Mouse (Mus musculus) spleen, postnatal 14 days (tissue): ENCODE data around the gene Gm37596.
"Not testable (repeated sequence)": the region's sequence is repeated elsewhere in the genome, so short reads cannot be mapped to it uniquely, and the experiment has no call there.

ENCODE experiments used
- DNase-seq, 2 experiments: peaks; one replicate each; pipeline ENCODE4 v3.0.0; 2021 to 2022; ENCODE audit warnings: low spot score in 2 of 2

Gene Gm37596

DNA sequence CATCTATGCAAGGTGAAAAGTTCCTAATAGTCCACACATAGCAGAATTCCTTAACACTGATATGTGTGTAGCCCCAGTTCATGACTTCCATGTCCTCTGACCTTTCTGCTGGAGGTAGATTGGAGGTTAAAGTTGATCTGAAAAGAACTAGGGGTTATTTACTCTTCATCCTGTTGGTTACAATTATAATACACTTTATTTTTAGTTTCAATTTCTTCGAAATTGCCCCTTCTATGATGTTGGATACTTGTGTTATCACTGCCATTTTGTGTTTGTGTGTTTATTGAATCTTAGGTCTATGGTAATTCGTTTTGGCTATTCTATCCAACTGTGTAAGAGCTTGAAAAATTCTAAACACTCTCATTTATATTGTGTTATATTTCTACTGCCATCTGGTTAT lies at the start of gene Gm37596:
Gene Gm37596, minus strand, starts transcription at position 101 of the 400 bp plus-strand sequence.
- DNase-seq: not testable (repeated sequence)

DNA sequence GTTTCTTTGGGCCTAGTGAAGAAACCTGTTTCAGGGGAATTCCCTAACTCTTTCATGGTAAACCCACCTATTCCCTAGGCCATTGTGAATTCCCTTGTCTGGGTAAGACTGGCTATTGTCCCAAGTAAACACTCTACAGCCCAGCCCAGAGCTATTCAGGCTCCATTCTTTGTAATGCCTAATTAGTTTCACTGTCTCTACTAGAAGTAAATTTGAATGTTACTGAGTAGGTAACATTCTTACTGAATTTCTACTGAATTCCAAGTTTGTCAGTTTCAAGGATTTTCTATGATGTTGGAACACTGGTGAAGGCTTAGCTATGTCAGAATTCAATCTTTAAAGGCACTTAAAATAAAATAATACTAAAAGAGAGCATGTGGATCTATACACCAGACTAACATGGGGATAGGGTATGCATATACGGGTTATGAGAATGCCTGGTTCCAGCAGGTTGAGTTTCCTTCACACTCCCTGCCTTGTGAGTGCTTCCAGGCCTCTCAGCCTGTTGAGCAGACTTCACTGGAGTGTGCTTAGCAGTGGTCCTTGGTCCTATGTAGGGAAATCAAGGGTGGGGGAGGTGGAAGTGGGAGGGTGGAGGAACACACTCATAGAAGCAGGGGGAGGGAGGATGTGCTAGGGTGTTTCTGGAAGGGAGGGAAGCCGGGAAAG lies 16.2 kb upstream of the Gm37596 start:
- not testable (repeated sequence) for DNase-seq

DNA sequence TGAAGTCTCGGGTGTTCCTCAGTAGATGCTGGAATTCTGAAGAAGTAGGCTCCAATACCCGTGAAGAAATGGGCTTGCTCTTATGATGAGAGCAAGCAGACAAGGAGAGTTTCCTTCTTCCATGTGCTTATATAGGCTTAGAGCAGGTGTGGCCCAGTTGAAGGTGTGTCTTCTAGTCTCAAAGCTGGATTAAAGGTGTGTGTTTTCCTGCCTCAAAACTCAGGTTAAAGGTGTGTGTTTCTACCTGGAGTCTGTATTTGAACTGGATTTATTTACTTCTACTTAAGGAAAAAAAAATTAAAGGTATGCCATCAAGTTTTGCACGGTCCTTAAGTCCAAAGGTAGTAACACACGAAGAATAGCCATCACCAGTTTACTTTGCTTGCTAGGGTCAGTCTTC lies 16.7 kb downstream of the Gm37596 start, which contains the start of gene Tdpoz1:
Gene Tdpoz1, minus strand, starts transcription at position 101 of the 400 bp plus-strand sequence.
- DNase-seq: not testable (repeated sequence)

DNA sequence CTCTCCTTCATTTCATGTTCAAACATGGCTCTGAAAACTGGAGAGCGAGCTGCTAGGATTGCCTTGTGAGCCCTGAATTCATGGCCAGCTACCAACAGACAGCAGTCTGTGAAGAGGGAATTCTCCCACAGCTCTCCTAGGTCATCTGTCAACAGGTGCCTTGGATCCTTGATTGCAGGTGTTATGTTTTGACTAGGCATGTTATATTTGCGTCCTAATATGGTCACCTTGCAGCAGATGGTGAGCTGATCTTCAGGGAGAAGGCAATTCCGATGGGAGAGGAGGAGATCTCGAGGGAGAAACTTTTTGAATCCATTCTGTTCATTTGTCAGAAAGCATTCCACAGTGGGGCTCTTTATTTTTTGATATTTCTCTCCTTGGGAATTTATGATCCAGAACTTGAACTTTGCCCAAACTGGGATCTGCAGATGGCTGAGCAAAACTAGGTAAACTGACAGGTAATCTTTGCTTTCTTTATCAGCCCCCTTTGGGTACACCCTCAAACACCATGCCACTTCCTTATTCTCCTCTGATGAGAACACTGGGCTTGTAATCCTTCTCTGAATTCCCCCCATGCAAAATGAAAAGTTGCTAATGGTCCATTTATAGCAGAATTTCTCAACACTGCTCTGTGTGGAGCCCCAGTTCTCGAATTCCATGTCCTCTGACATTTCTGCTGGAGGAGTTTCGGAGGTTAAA lies 21.9 kb downstream of the Gm37596 start:
- DNase-seq: not testable (repeated sequence)

DNA sequence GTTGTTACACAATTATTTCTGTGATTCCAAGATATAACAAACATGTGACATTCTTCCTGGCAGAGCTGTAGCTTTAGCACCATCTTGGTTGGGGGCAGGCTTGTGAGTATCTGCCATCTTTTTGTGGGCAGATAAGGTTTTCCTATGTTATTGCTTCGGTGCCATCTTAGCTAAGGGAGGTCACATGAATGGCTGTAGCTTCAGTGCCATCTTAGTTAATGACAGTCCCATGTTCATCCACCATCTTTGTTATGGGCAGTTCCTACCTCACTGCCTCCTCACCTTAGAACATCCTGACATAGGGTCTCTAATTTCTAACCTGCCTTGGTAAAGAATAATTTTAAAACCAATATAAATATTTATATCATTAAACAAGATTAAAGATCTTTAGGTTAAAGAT lies 38.6 kb downstream of the Gm37596 start:
- no peak for DNase-seq

DNA sequence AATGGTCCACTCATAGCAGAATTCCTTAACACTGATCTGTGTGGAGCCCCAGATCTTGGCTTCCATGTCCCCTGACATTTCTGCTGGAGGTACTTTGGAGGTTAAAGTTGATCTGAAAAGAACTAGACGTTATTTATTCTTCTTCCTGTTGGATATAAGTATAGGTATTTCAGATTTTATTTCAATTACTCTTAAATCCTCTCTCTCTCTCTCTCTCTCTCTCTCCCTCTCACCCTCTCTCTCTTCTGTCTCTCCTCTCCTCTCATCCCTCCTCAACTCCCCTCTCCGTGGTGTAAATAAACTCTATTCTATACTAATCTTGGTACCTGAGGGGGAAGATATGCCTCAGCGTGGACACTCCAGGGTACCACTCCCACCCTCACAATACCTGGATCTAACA lies 40.3 kb downstream of the Gm37596 start, which contains the start of gene Tdpoz2:
Gene Tdpoz2, minus strand, starts transcription at position 101 of the 400 bp plus-strand sequence.
- no peak for DNase-seq
